Mouse (Mus musculus): Measurements from ENCODE around the gene Fzd4. TPM values are rescaled to one million over a fixed set of nuclear protein-coding genes. Genes with fewer than 3 reads are reported as not detected.

Gene Fzd4
- total and polyA plus RNA-seq, 3 experiments = 0.04 to 0.13 (median 0.04) TPM

DNA sequence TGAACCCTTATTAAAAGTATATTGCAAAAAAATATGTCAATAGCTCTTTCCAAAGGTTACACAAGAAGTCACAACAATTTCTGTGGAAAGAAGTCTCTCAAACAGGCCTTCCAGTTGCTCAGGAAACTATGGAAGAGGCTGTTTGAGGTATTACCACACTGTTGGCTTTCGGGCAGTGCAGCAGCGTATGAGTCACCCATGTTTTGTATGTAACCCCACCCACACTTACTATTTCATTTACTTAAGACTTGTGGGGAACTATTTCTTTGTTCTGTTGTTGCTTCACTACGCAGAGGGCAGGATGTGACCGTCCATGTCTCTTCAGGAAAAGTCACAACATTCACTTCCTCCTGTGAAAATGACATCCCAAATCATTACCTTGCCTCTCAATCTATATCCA lies 41.0 kb downstream of the Fzd4 start:
- Histone ChIP-seq H3K4me1 (ENCODE audit: control insufficient read depth in 1 of 2, insufficient read depth in 2 of 2) (peaks cover 0 to 4% of the 10 kb centered on the region in 2 experiments; a peak in 1 of 4 replicates), H3K4me3 (replicated peaks in 1 of 3; ENCODE audit: low read depth in 2 of 3, low read length in 2 of 3, poor library complexity in 1 of 3) (no peak overlapping the region), H3K79me2 (replicated peaks; ENCODE audit: control insufficient read depth, extremely low read depth, insufficient read depth, poor library complexity, severe bottlenecking) (no peaks in the 10 kb centered on the region), H3K27me3 (replicated peaks) (no peaks in the 10 kb centered on the region), H3K4me2 (ENCODE audit: insufficient read depth, low read depth, poor library complexity, severe bottlenecking) (no peak overlapping the region), H3K36me3 (replicated peaks in 1 of 2; ENCODE audit: control insufficient read depth in 1 of 2, insufficient read depth in 1 of 2, low read length in 1 of 2) (no peaks in the 10 kb centered on the region), H3K27ac (ENCODE audit: insufficient read depth, low read depth) (no peak overlapping the region), H3K9me3 (replicated peaks; ENCODE audit: low read length) (no peaks in the 10 kb centered on the region), H3K9ac (ENCODE audit: insufficient read depth, low read depth) (no peak overlapping the region)
- TF ChIP-seq GABPA (IDR thresholded peaks at IDR 0.05; ENCODE audit: insufficient replicate concordance, low read depth, low read length) (no peak), MAX (IDR thresholded peaks at IDR 0.05; ENCODE audit: low read length) (no peak), ETS1 (conservative IDR thresholded peaks at IDR 0.05; ENCODE audit: low read depth, low read length) (no peak), ZC3H11A (IDR thresholded peaks at IDR 0.05; ENCODE audit: low read depth, low read length) (no peak), RAD21 (IDR thresholded peaks at IDR 0.05; ENCODE audit: low read depth, low read length) (no peak), BHLHE40 (IDR thresholded peaks at IDR 0.05; ENCODE audit: low read depth, low read length) (no peak)
- DNase-seq (ENCODE audit: extremely low read depth) = no peak
- dilution Hi-C loops (cut with MboI; ENCODE audit: extremely low pct_ligation_motif_present, extremely low pct_unique_long_range_greater_than_20kb, low sequenced_read_pairs) (no loop called here), in situ Hi-C loops (cut with MboI; ENCODE audit: low pct_ligation_motif_present, low pct_unique_long_range_greater_than_20kb, low sequenced_read_pairs) (no loop called here)

DNA sequence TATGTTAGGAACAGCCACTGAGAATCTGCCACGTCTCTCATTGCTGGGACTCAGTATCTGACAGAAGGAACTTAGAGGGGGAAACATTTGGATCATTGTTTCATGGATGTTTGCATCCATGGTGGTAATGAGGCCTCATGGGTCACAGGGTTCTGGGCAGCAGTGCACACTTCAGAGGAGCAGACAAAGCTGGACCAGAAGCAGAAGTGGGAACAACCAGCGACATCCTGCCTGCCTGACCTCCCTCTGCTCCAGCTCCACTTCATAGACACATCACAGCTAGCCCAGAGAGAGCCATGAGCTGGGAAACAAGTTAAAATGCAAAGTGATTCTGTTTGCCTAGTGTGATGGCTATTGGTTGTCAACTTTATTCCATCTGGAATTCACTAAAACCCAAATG lies 46.2 kb downstream of the Fzd4 start:
- H3K79me2 ChIP-seq (replicated peaks; ENCODE audit: control insufficient read depth, extremely low read depth, insufficient read depth, poor library complexity, severe bottlenecking) = no peaks in the 10 kb centered on the region
- H3K4me3 ChIP-seq (replicated peaks in 1 of 3; ENCODE audit: low read depth in 2 of 3, low read length in 2 of 3, poor library complexity in 1 of 3) = no peak overlapping the region
- in situ Hi-C loops (cut with MboI; ENCODE audit: low pct_ligation_motif_present, low pct_unique_long_range_greater_than_20kb, low sequenced_read_pairs) (no loop called here), dilution Hi-C loops (cut with MboI; ENCODE audit: extremely low pct_ligation_motif_present, extremely low pct_unique_long_range_greater_than_20kb, low sequenced_read_pairs) (no loop called here)
- H3K9ac ChIP-seq (ENCODE audit: insufficient read depth, low read depth) = no peak overlapping the region
- no peak for DNase-seq (ENCODE audit: extremely low read depth)
- no peaks in the 10 kb centered on the region for H3K9me3 ChIP-seq (replicated peaks; ENCODE audit: low read length)
- no peaks in the 10 kb centered on the region for H3K27me3 ChIP-seq (replicated peaks)
- no peak overlapping the region for H3K27ac ChIP-seq (ENCODE audit: insufficient read depth, low read depth)
- no peak overlapping the region for H3K4me2 ChIP-seq (ENCODE audit: insufficient read depth, low read depth, poor library complexity, severe bottlenecking)
- no peaks in the 10 kb centered on the region for H3K4me1 ChIP-seq (ENCODE audit: control insufficient read depth in 1 of 2, insufficient read depth in 2 of 2)
- TF ChIP-seq USF2 (conservative IDR thresholded peaks at IDR 0.05; ENCODE audit: low read depth, low read length) = no peak
- TF ChIP-seq JUND (conservative IDR thresholded peaks at IDR 0.05; ENCODE audit: low read depth, low read length) = no peak
- no peak for TF ChIP-seq RCOR1 (conservative IDR thresholded peaks at IDR 0.05; ENCODE audit: low read depth, low read length)
- TF ChIP-seq ZC3H11A (IDR thresholded peaks at IDR 0.05; ENCODE audit: low read depth, low read length) = no peak
- no peak for TF ChIP-seq TCF12 (IDR thresholded peaks at IDR 0.05; ENCODE audit: low read depth, low read length)
- H3K36me3 ChIP-seq (replicated peaks in 1 of 2; ENCODE audit: control insufficient read depth in 1 of 2, insufficient read depth in 1 of 2, low read length in 1 of 2) = no peaks in the 10 kb centered on the region

DNA sequence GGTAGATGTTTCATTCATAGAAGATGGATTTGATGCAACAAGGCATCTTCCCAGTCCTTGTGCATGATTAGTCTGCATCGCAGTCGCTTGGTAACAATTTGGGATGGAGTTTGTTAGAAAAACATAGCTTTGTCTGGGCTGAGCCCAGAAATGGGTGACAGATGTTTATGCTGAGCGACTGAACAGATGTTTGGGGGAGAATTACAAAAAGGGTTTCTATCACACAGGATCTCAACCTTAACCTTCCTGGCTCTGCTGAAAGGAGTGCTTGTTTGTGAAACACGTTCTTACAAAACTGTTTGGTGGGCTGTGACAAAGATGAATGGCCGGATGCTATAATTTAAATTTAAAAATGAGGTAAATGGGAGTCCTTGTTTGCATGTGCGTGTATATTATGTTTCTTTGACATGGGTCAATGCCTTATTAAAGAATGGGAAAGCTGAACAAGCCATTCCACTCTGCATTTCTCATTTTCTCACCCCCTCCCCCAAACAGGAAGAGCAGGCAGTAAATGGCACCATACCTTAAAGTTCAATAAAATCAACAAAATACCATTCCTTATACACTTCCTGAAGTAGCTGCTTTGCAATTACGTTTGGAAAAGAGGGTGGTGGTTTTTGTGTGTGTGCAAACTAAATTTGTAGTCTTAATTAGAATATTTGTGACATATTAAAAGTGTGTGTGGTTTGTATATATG lies 52.4 kb downstream of the Fzd4 start:
- no peak for TF ChIP-seq CHD2 (IDR thresholded peaks at IDR 0.05; ENCODE audit: low read length)
- TF ChIP-seq SMC3 (IDR thresholded peaks at IDR 0.05; ENCODE audit: low read depth, low read length) = no peak
- TF ChIP-seq ZNF384 (IDR thresholded peaks at IDR 0.05; ENCODE audit: low read depth, low read length) = no peak
- TF ChIP-seq GABPA (IDR thresholded peaks at IDR 0.05; ENCODE audit: insufficient replicate concordance, low read depth, low read length) = no peak
- no peak for TF ChIP-seq MYC (IDR thresholded peaks at IDR 0.05; ENCODE audit: low read depth, low read length)
- TF ChIP-seq NRF1 (IDR thresholded peaks at IDR 0.05; ENCODE audit: low read depth, low read length) = no peak
- TF ChIP-seq POLR2AphosphoS2 (IDR thresholded peaks at IDR 0.05; ENCODE audit: low read depth, low read length) = no peak
- no peak for TF ChIP-seq MEF2A (IDR thresholded peaks at IDR 0.05; ENCODE audit: borderline replicate concordance, low read depth, low read length)
- no peak for TF ChIP-seq TCF12 (IDR thresholded peaks at IDR 0.05; ENCODE audit: low read depth, low read length)
- no peak for TF ChIP-seq PAX5 (IDR thresholded peaks at IDR 0.05; ENCODE audit: low read length)
- no peak for TF ChIP-seq RAD21 (IDR thresholded peaks at IDR 0.05; ENCODE audit: low read depth, low read length)
- dilution Hi-C loops (cut with MboI; ENCODE audit: extremely low pct_ligation_motif_present, extremely low pct_unique_long_range_greater_than_20kb, low sequenced_read_pairs) (no loop called here), in situ Hi-C loops (cut with MboI; ENCODE audit: low pct_ligation_motif_present, low pct_unique_long_range_greater_than_20kb, low sequenced_read_pairs) (no loop called here)
- no peaks in the 10 kb centered on the region for H3K9me3 ChIP-seq (replicated peaks; ENCODE audit: low read length)
- no peaks in the 10 kb centered on the region for H3K36me3 ChIP-seq (replicated peaks in 1 of 2; ENCODE audit: control insufficient read depth in 1 of 2, insufficient read depth in 1 of 2, low read length in 1 of 2)
- no peak overlapping the region for H3K9ac ChIP-seq (ENCODE audit: insufficient read depth, low read depth)
- H3K79me2 ChIP-seq (replicated peaks; ENCODE audit: control insufficient read depth, extremely low read depth, insufficient read depth, poor library complexity, severe bottlenecking) = no peaks in the 10 kb centered on the region
- H3K4me2 ChIP-seq (ENCODE audit: insufficient read depth, low read depth, poor library complexity, severe bottlenecking) = no peak overlapping the region
- no peak overlapping the region for H3K27ac ChIP-seq (ENCODE audit: insufficient read depth, low read depth)
- no peaks in the 10 kb centered on the region for H3K27me3 ChIP-seq (replicated peaks)
- H3K4me3 ChIP-seq (replicated peaks in 1 of 3; ENCODE audit: low read depth in 2 of 3, low read length in 2 of 3, poor library complexity in 1 of 3) = no peak overlapping the region
- no peaks in the 10 kb centered on the region for H3K4me1 ChIP-seq (ENCODE audit: control insufficient read depth in 1 of 2, insufficient read depth in 2 of 2)
- no peak for DNase-seq (ENCODE audit: extremely low read depth)

All from CH12.LX (cell line).